27 mouse cellular contexts compared by ENCODE assay signal in genomic region chr15:85296538-85296937, GRCm38 (mm10). TPM values are rescaled to one million over a fixed set of nuclear protein-coding genes. Genes with fewer than 3 reads are reported as not detected.
DNase-seq lines count a peak whose midpoint lies in the region; ATAC-seq and TF ChIP-seq lines count a peak whose summit lies in the region.
"Had no signal": no experiment of that assay in that cellular context is flagged by ENCODE, and none has a peak within 500 bp of the region (broad histone marks: within the 10 kb centered on the region; RNA-seq: fewer than 3 reads in every experiment).

No protein-coding gene starts in this region.

- no peak overlapping the region for H3K4me3 ChIP-seq in hindbrain, embryonic 14.5 days (replicated peaks; ENCODE audit: low read length)
- no peak overlapping the region for H3K4me3 ChIP-seq in hindbrain, embryonic 13.5 days
- H3K4me3 ChIP-seq in kidney, adult 2 months (ENCODE audit: insufficient read depth, low read depth, low read length): no peak overlapping the region
- H3K4me3 ChIP-seq in liver, embryonic 16.5 days (ENCODE audit: low read depth, low read length): no peak overlapping the region
- no peak overlapping the region for H3K4me3 ChIP-seq in heart, embryonic 10.5 days
- H3K4me3 ChIP-seq: embryonic facial prominence, embryonic 10.5 days; embryonic facial prominence, embryonic 15.5 days; forebrain, embryonic 12.5 days; limb, embryonic 13.5 days; midbrain, embryonic 12.5 days; neural tube, embryonic 15.5 days; stomach, embryonic 15.5 days had no signal

- no peak for TF ChIP-seq CTCF in kidney, adult 2 months (conservative IDR thresholded peaks at IDR 0.05; ENCODE audit: insufficient read depth, insufficient read length, low read depth, low read length)

- TF ChIP-seq POLR2A in kidney, adult 2 months (IDR thresholded peaks at IDR 0.05; ENCODE audit: low read depth, low read length): no peak

- H3K9me3 ChIP-seq in hindbrain, embryonic 14.5 days (ENCODE audit: control insufficient read depth, low read length): no peaks in the 10 kb centered on the region
- H3K9me3 ChIP-seq in hindbrain, embryonic 13.5 days: no peaks in the 10 kb centered on the region
- H3K9me3 ChIP-seq in liver, embryonic 16.5 days (replicated peaks; ENCODE audit: control insufficient read depth, low read length): no peaks in the 10 kb centered on the region
- no peaks in the 10 kb centered on the region for H3K9me3 ChIP-seq in heart, embryonic 10.5 days
- H3K9me3 ChIP-seq: embryonic facial prominence, embryonic 10.5 days; embryonic facial prominence, embryonic 15.5 days; forebrain, embryonic 12.5 days; G1E; limb, embryonic 13.5 days; midbrain, embryonic 12.5 days; neural tube, embryonic 15.5 days; stomach, embryonic 15.5 days had no signal

- H3K27me3 ChIP-seq in hindbrain, embryonic 14.5 days (ENCODE audit: control insufficient read depth, insufficient read depth, low read length): no peaks in the 10 kb centered on the region
- no peaks in the 10 kb centered on the region for H3K27me3 ChIP-seq in hindbrain, embryonic 13.5 days
- H3K27me3 ChIP-seq in kidney, adult 2 months (replicated peaks; ENCODE audit: control insufficient read depth, insufficient read depth, low read length): no peaks in the 10 kb centered on the region
- H3K27me3 ChIP-seq in liver, embryonic 16.5 days (ENCODE audit: control insufficient read depth, insufficient read depth, low read depth, low read length): no peaks in the 10 kb centered on the region
- H3K27me3 ChIP-seq in heart, embryonic 10.5 days (ENCODE audit: insufficient read depth, poor library complexity, severe bottlenecking): no peaks in the 10 kb centered on the region
- H3K27me3 ChIP-seq: embryonic facial prominence, embryonic 15.5 days; forebrain, embryonic 12.5 days; limb, embryonic 13.5 days; midbrain, embryonic 12.5 days; neural tube, embryonic 15.5 days; stomach, embryonic 15.5 days had no signal

- H3K4me1 ChIP-seq in hindbrain, embryonic 14.5 days (replicated peaks; ENCODE audit: control insufficient read depth, insufficient read depth, low read length): peaks cover 14% of the 10 kb centered on the region
- H3K4me1 ChIP-seq in hindbrain, embryonic 13.5 days (replicated peaks): peaks cover 38% of the 10 kb centered on the region
- H3K4me1 ChIP-seq in kidney, adult 2 months (ENCODE audit: control insufficient read depth, insufficient read depth, low read length): 0 out of 2 replicates have a peak, but pooled peaks cover 7% of the 10 kb centered on the region
- no peaks in the 10 kb centered on the region; the same call in 1 of the 2 replicates for H3K4me1 ChIP-seq in liver, embryonic 16.5 days (ENCODE audit: control insufficient read depth, low read depth, low read length)
- peaks cover 25% of the 10 kb centered on the region for H3K4me1 ChIP-seq in heart, embryonic 10.5 days

- no peak for DNase-seq in hindbrain, embryonic 14.5 days (ENCODE audit: low spot score)
- peak; percentile 55 for DNase-seq in kidney, adult 2 months
- no peak for DNase-seq in kidney, postnatal 10 days
- no peak for DNase-seq in liver
- DNase-seq in kidney, postnatal 14 days: peak; percentile 37
- no peak for DNase-seq in heart, embryonic 10.5 days (ENCODE audit: low spot score)
- DNase-seq: adrenal gland, adult 8-10 months; cerebellum, adult 8-10 months; cerebellum, postnatal 25 days; gastrocnemius, postnatal 14 days; heart, postnatal 36 days; layer of hippocampus, adult 9-11 months; liver, postnatal 0 days; lung, postnatal 36 days; right cerebral cortex, postnatal 25 days had no signal

- no peak for ATAC-seq in hindbrain, embryonic 14.5 days (ENCODE audit: low FRiP score)
- ATAC-seq in hindbrain, embryonic 13.5 days (ENCODE audit: low FRiP score): no peak
- ATAC-seq in liver, embryonic 16.5 days (ENCODE audit: low read depth): peak; percentile 89
- ATAC-seq: intestine, embryonic 16.5 days; liver, postnatal 0 days had no signal

- H3K9ac ChIP-seq in hindbrain, embryonic 14.5 days: no peak overlapping the region
- no peak overlapping the region for H3K9ac ChIP-seq in hindbrain, embryonic 13.5 days
- H3K9ac ChIP-seq in liver, embryonic 16.5 days (ENCODE audit: low read depth, low read length): no peak overlapping the region
- H3K9ac ChIP-seq: embryonic facial prominence, embryonic 15.5 days; forebrain, embryonic 12.5 days; limb, embryonic 13.5 days; liver, postnatal 0 days; midbrain, embryonic 12.5 days; neural tube, embryonic 15.5 days; stomach, embryonic 15.5 days had no signal

- 64% methylated on average over 3 of the region's 3 CpGs for WGBS in hindbrain, embryonic 14.5 days
- 85% methylated on average over 3 of the region's 3 CpGs for WGBS in hindbrain, embryonic 13.5 days
- 59% methylated on average over 3 of the region's 3 CpGs for WGBS in kidney, adult 2 months
- 57% methylated on average over 3 of the region's 3 CpGs for WGBS in liver, embryonic 16.5 days (ENCODE audit: insufficient replicate concordance)
- WGBS in heart, embryonic 10.5 days: 79% methylated on average over 3 of the region's 3 CpGs

- peak overlapping the region; percentile 65; the same call in 1 of the 2 replicates for H3K27ac ChIP-seq in hindbrain, embryonic 14.5 days
- no peak overlapping the region for H3K27ac ChIP-seq in hindbrain, embryonic 13.5 days
- no peak overlapping the region for H3K27ac ChIP-seq in kidney, adult 2 months (ENCODE audit: insufficient read depth, low read depth, low read length)
- 0 out of 2 replicates have a peak overlapping the region, but pooled peaks have one; percentile 29 for H3K27ac ChIP-seq in liver, embryonic 16.5 days (ENCODE audit: low read length)
- no peak overlapping the region for H3K27ac ChIP-seq in heart, embryonic 10.5 days
- H3K27ac ChIP-seq: forebrain, embryonic 12.5 days; limb, embryonic 13.5 days; midbrain, embryonic 12.5 days; stomach, embryonic 15.5 days had no signal

- no peak overlapping the region for H3K4me2 ChIP-seq in hindbrain, embryonic 14.5 days (replicated peaks)
- no peak overlapping the region for H3K4me2 ChIP-seq in hindbrain, embryonic 13.5 days
- H3K4me2 ChIP-seq in liver, embryonic 16.5 days (ENCODE audit: low read depth, low read length): no peak overlapping the region
- H3K4me2 ChIP-seq: embryonic facial prominence, embryonic 15.5 days; forebrain, embryonic 12.5 days; heart, embryonic 11.5 days; limb, embryonic 13.5 days; midbrain, embryonic 12.5 days; neural tube, embryonic 15.5 days; stomach, embryonic 15.5 days had no signal

- H3K36me3 ChIP-seq in hindbrain, embryonic 14.5 days (replicated peaks; ENCODE audit: control insufficient read depth, insufficient read depth): no peaks in the 10 kb centered on the region
- no peaks in the 10 kb centered on the region for H3K36me3 ChIP-seq in hindbrain, embryonic 13.5 days
- H3K36me3 ChIP-seq in kidney, adult 2 months (ENCODE audit: control insufficient read depth, insufficient read depth, low read length): no peaks in the 10 kb centered on the region
- no peaks in the 10 kb centered on the region for H3K36me3 ChIP-seq in liver, embryonic 16.5 days (ENCODE audit: control insufficient read depth, insufficient read depth)
- no peaks in the 10 kb centered on the region for H3K36me3 ChIP-seq in heart, embryonic 10.5 days
- H3K36me3 ChIP-seq: embryonic facial prominence, embryonic 10.5 days; embryonic facial prominence, embryonic 15.5 days; forebrain, embryonic 12.5 days; G1E; limb, embryonic 13.5 days; midbrain, embryonic 12.5 days; neural tube, embryonic 15.5 days; stomach, embryonic 15.5 days had no signal

RNA-seq across cellular contexts. Expression of gene Atxn10, which starts 39.5 kb away (rescaled TPM):
- polyA plus RNA-seq in hindbrain, embryonic 14.5 days (2014; fragmentation: Nextera tagmentation; extraction: Ambion mirVana): 534 and 568 TPM in 2 replicates
- polyA plus RNA-seq in hindbrain, embryonic 13.5 days (2015; fragmentation: Nextera tagmentation; extraction: Ambion mirVana): 515 and 529 TPM in 2 replicates
- polyA plus RNA-seq in kidney, adult 2 months (2012; rRNA removed): 68.2 and 74.4 TPM in 2 replicates
- polyA plus RNA-seq in liver, embryonic 16.5 days (2015; fragmentation: Nextera tagmentation; extraction: Ambion mirVana): 93.1 and 96.3 TPM in 2 replicates
- polyA plus RNA-seq in heart, embryonic 10.5 days (2016; fragmentation: Nextera tagmentation; extraction: Ambion mirVana): 294 and 302 TPM in 2 replicates

Comparison
In these comparisons a context has a peak if more than half of its experiments do, and no peak if none do; other contexts are left out.
1. DNase-seq: peak in kidney, adult 2 months (single experiment) and kidney, postnatal 14 days (single experiment); none in hindbrain, embryonic 14.5 days (single experiment), kidney, postnatal 10 days (single experiment), liver (single experiment) and heart, embryonic 10.5 days (single experiment).
2. H3K27ac ChIP-seq: peak in hindbrain, embryonic 14.5 days (single experiment) and liver, embryonic 16.5 days (single experiment); none in hindbrain, embryonic 13.5 days (single experiment), kidney, adult 2 months (single experiment) and heart, embryonic 10.5 days (single experiment).